Mouse (Mus musculus): ENCODE results near the gene Gm6096.

GRCm38 (mm10) chr7:34221594-34222250, 29.1 kb upstream of the Gm6096 start:
- TF ChIP-seq CHD2 (IDR thresholded peaks at IDR 0.05; ENCODE audit: low read depth, low read length) (no peak), HCFC1 (IDR thresholded peaks at IDR 0.05; ENCODE audit: borderline replicate concordance, insufficient read depth, low read length) (no peak), ZC3H11A (IDR thresholded peaks at IDR 0.05; ENCODE audit: borderline replicate concordance, low read depth, low read length) (no peak), ZNF384 (IDR thresholded peaks at IDR 0.05; ENCODE audit: low read depth, low read length) (no peak), MAFK (IDR thresholded peaks at IDR 0.05; ENCODE audit: insufficient read depth, low read depth, low read length) (no peak)
